Mouse (Mus musculus) E14TG2a.4 (cell line): ENCODE measurements at regions not wholly inside any gene's neighbourhood (a gene's known extent, or its start where the extent isn't known, plus 50 kb on each side); places are given as distances from the start of the nearest gene placed in this dataset.

ENCODE experiments used
- H3K27me3 ChIP-seq: 2 replicates; pipeline ENCODE4 v1.6.1; 2014; ENCODE audit warnings: low read length, control low read depth; ENCODE audit not compliant: insufficient read depth
- H3K36me3 ChIP-seq: 2 replicates; pipeline ENCODE4 v1.6.1; 2014; ENCODE audit warnings: low read length, control low read depth; ENCODE audit not compliant: insufficient read depth
- H3K4me1 ChIP-seq: replicated peaks from 2 replicates; pipeline ENCODE4 v1.6.1; 2014; ENCODE audit warnings: low read depth, low read length, control low read depth
- H3K4me3 ChIP-seq: replicated peaks from 2 replicates; pipeline ENCODE4 v1.5.1; 2014; ENCODE audit warnings: mild to moderate bottlenecking, low read length
- H3K9me3 ChIP-seq: 2 replicates; pipeline ENCODE4 v1.6.1; 2014; ENCODE audit warnings: low read length, control low read depth
- CTCF ChIP-seq: conservative IDR thresholded peaks from 2 replicates; pipeline ENCODE4 v1.5.1; 2014; ENCODE audit warnings: low read length
- NANOG ChIP-seq: IDR thresholded peaks from 2 replicates; pipeline ENCODE4 v1.6.1; 2014; ENCODE audit warnings: borderline replicate concordance, low read length, mixed read lengths
- POU5F1 ChIP-seq: IDR thresholded peaks from 2 replicates; pipeline ENCODE4 v1.6.1; 2014; ENCODE audit warnings: low read length, borderline replicate concordance

- Histone ChIP-seq H3K27me3 (no peaks in the 10 kb centered on the region), H3K36me3 (no peaks in the 10 kb centered on the region), H3K9me3 (no peaks in the 10 kb centered on the region), H3K4me1 (peaks cover 35% of the 10 kb centered on the region), H3K4me3 (no peak overlapping the region)
- TF ChIP-seq NANOG = no peak
- no peak for TF ChIP-seq CTCF
- no peak for TF ChIP-seq POU5F1
These were observed 70.9 kb upstream of the Slc25a33 start for GRCm38 (mm10) chr4:149844971-149845370.

- H3K27me3 ChIP-seq = no peaks in the 10 kb centered on the region
- no peak for TF ChIP-seq CTCF
- no peak for TF ChIP-seq POU5F1
- no peak for TF ChIP-seq NANOG
- peaks cover 38% of the 10 kb centered on the region for H3K4me1 ChIP-seq
These were observed 69.7 kb upstream of the Slc25a33 start for GRCm38 (mm10) chr4:149843736-149844135.

GRCm38 (mm10) chr4:149842906-149843305, 68.8 kb upstream of the Slc25a33 start:
- peaks cover 38% of the 10 kb centered on the region for H3K4me1 ChIP-seq
- TF ChIP-seq CTCF (no peak), NANOG (no peak), POU5F1 (no peak)
- H3K9me3 ChIP-seq = no peaks in the 10 kb centered on the region
- H3K36me3 ChIP-seq = no peaks in the 10 kb centered on the region
- no peaks in the 10 kb centered on the region for H3K27me3 ChIP-seq
- H3K4me3 ChIP-seq = no peak overlapping the region

More at GRCm38 (mm10) chr4:149843736-149844135, 69.7 kb upstream of the Slc25a33 start:
- H3K36me3 ChIP-seq = no peaks in the 10 kb centered on the region
- H3K9me3 ChIP-seq = no peaks in the 10 kb centered on the region
- no peak overlapping the region for H3K4me3 ChIP-seq

GRCm38 (mm10) chr4:149841856-149842255, 67.8 kb upstream of the Slc25a33 start:
- no peaks in the 10 kb centered on the region for H3K9me3 ChIP-seq
- TF ChIP-seq CTCF = peak; percentile 86
- no peak for TF ChIP-seq POU5F1
- H3K4me3 ChIP-seq = no peak overlapping the region
- H3K4me1 ChIP-seq = peaks cover 36% of the 10 kb centered on the region
- no peaks in the 10 kb centered on the region for H3K27me3 ChIP-seq
- H3K36me3 ChIP-seq = no peaks in the 10 kb centered on the region

- Histone ChIP-seq H3K4me3 (peak overlapping the region; percentile 35; the same call in 1 of the 2 replicates), H3K27me3 (no peaks in the 10 kb centered on the region), H3K36me3 (no peaks in the 10 kb centered on the region), H3K9me3 (no peaks in the 10 kb centered on the region), H3K4me1 (peaks cover 33% of the 10 kb centered on the region)
- TF ChIP-seq NANOG (no peak), POU5F1 (no peak), CTCF (no peak)
These were observed 66.6 kb upstream of the Slc25a33 start for GRCm38 (mm10) chr4:149840511-149841292.

- H3K27me3 ChIP-seq = no peaks in the 10 kb centered on the region
- H3K4me1 ChIP-seq = peaks cover 27% of the 10 kb centered on the region
- TF ChIP-seq CTCF (peak; percentile 43), POU5F1 (no peak), NANOG (no peak)
These were observed 64.6 kb upstream of the Slc25a33 start for GRCm38 (mm10) chr4:149838682-149839081.

GRCm38 (mm10) chr4:149834646-149835156, 60.6 kb upstream of the Slc25a33 start:
- H3K9me3 ChIP-seq = no peaks in the 10 kb centered on the region
- peaks cover 6% of the 10 kb centered on the region; the same call in 1 of the 2 replicates for H3K4me1 ChIP-seq
- no peak overlapping the region for H3K4me3 ChIP-seq
- no peak for TF ChIP-seq POU5F1
- TF ChIP-seq NANOG = no peak
- no peak for TF ChIP-seq CTCF
- no peaks in the 10 kb centered on the region for H3K36me3 ChIP-seq
- H3K27me3 ChIP-seq = no peaks in the 10 kb centered on the region; the same call in 1 of the 2 replicates

More at GRCm38 (mm10) chr4:149838682-149839081, 64.6 kb upstream of the Slc25a33 start:
- Histone ChIP-seq H3K36me3 (no peaks in the 10 kb centered on the region), H3K9me3 (no peaks in the 10 kb centered on the region), H3K4me3 (no peak overlapping the region)

GRCm38 (mm10) chr4:149832446-149833101, 58.5 kb upstream of the Slc25a33 start:
- Histone ChIP-seq H3K4me3 (no peak overlapping the region; the same call in 1 of the 2 replicates), H3K36me3 (no peaks in the 10 kb centered on the region), H3K4me1 (0 out of 2 replicates have a peak, but pooled peaks cover 2% of the 10 kb centered on the region), H3K9me3 (no peaks in the 10 kb centered on the region), H3K27me3 (peaks cover 2% of the 10 kb centered on the region; the same call in 1 of the 2 replicates)
- TF ChIP-seq POU5F1 (no peak), NANOG (no peak), CTCF (no peak)
